Mouse (Mus musculus) testis, adult 2 months (tissue): ENCODE results near the gene Bricd5. TPM values are rescaled to one million over a fixed set of nuclear protein-coding genes. Genes with fewer than 3 reads are reported as not detected.
A peak's percentile ranks its signal among the peaks of the same experiment; 100 is the strongest.

Experiments
- H3K27ac ChIP-seq: fragments of 200-500 bp; 2 replicates; pipeline ENCODE4 v1.5.1; 2012; ENCODE audit warnings: low read depth, low read length; ENCODE audit not compliant: control insufficient read depth, insufficient read depth
- H3K27me3 ChIP-seq: fragments of 200-500 bp; 2 replicates; pipeline ENCODE4 v1.6.1; 2012; ENCODE audit warnings: mild to moderate bottlenecking, low read length, moderate library complexity; ENCODE audit not compliant: control insufficient read depth, insufficient read depth
- H3K36me3 ChIP-seq: fragments of 200-500 bp; 2 replicates; pipeline ENCODE4 v1.6.1; 2012; ENCODE audit warnings: mild to moderate bottlenecking, low read length; ENCODE audit not compliant: control insufficient read depth, insufficient read depth
- H3K4me1 ChIP-seq: fragments of 200-500 bp; 2 replicates; pipeline ENCODE4 v1.6.1; 2012; ENCODE audit warnings: low read length; ENCODE audit not compliant: control insufficient read depth, insufficient read depth
- H3K4me3 ChIP-seq: fragments of 200-500 bp; 2 replicates; pipeline ENCODE4 v1.5.1; 2012; ENCODE audit warnings: low read depth, mild to moderate bottlenecking, low read length, moderate library complexity, mixed read lengths; ENCODE audit not compliant: control insufficient read depth
- CTCF ChIP-seq: fragments of 200-500 bp; IDR thresholded peaks from 2 replicates; pipeline ENCODE4 v1.5.1; 2012; ENCODE audit warnings: low read depth, mild to moderate bottlenecking, inconsistent platforms, low read length, moderate library complexity; ENCODE audit not compliant: control insufficient read depth, insufficient read depth, insufficient replicate concordance
- POLR2A ChIP-seq: fragments of 200-500 bp; IDR thresholded peaks from 2 replicates; pipeline ENCODE4 v1.6.1; 2012; ENCODE audit warnings: low read depth, mild to moderate bottlenecking, inconsistent platforms, low read length, moderate library complexity; ENCODE audit not compliant: control insufficient read depth
- polyA plus RNA-seq: library from polyadenylated mRNA; depleted of rRNA; stranded (reverse); fragments of >200 nt; gene quantifications from 2 replicates; pipeline ENCODE4 v1.2.3, GENCODE M21; 2012

The Bricd5 gene
- polyA plus RNA-seq, 1 experiment = 7.9 TPM

DNA sequence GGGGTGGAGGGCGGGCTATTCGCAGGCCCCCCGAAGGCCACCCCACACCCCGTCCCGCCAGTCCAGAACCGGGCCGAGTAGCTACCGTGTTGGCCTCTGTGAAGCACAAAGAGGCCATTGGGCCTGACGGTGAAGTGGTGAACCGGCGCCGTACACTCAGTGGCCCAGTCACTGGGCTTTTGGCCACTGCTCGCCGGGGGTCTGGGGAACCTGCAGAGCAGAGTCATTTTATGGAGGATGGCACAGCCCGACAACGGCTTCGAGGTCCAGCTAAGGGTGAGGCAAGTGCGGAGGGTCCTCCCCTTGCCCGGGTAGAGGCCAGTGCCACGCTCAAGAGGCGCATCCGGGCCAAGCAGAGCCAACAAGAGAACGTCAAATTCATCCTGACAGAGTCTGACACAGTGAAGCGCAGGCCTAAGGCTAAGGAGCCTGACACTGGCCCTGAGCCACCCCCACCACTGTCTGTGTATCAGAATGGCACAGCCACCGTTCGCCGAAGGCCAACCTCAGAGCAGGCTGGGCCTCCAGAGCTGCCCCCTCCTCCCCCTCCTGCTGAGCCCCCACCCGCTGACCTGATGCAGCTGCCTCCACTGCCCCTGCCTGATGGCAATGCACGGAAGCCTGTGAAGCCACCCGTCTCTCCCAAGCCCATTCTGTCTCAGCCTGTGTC lies 31.7 kb downstream of the Bricd5 start:
- Histone ChIP-seq H3K4me3 (peak overlapping the region; percentile 7), H3K27ac (no peak overlapping the region), H3K27me3 (no peaks in the 10 kb centered on the region), H3K4me1 (peaks cover 3% of the 10 kb centered on the region; the same call in 1 of the 2 replicates), H3K36me3 (no peaks in the 10 kb centered on the region; the same call in 1 of the 2 replicates)
- TF ChIP-seq CTCF (no peak), POLR2A (no peak)

DNA sequence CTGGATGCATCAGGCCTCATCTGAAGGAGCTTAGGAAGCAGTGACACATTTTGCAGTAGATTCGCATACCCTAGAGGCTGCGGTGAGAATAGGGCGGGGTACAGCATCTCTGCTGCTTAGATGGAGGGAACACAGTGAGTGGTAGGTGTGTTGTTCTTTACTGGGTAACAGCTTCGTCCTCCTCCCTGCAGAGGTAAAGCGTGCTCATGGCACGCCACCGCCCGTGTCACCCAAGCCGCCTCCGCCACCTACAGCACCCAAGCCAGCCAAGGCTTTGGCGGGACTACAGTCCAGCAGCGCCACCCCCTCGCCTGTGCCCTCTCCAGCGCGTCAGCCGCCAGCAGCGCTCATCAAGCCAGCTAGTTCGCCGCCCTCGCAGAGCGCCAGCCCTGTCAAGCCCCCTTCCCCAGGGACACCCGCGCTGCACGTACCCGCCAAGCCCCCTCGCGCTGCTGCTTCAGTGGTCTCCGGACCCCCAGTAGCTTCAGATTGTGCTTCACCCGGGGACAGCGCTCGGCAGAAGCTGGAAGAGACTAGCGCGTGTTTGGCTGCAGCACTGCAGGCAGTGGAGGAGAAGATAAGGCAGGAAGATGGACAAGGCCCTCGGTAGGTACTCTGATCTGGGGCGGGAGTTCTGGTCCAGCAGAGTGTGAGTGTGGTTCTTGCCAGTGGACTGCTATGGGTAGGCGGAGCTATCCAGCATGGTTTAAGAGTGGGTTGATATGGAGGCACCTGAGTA lies 32.8 kb downstream of the Bricd5 start:
- Histone ChIP-seq H3K36me3 (no peaks in the 10 kb centered on the region; the same call in 1 of the 2 replicates), H3K4me1 (peaks cover 3% of the 10 kb centered on the region; the same call in 1 of the 2 replicates), H3K4me3 (no peak overlapping the region), H3K27me3 (no peaks in the 10 kb centered on the region), H3K27ac (no peak overlapping the region)
- TF ChIP-seq CTCF (no peak), POLR2A (no peak)

DNA sequence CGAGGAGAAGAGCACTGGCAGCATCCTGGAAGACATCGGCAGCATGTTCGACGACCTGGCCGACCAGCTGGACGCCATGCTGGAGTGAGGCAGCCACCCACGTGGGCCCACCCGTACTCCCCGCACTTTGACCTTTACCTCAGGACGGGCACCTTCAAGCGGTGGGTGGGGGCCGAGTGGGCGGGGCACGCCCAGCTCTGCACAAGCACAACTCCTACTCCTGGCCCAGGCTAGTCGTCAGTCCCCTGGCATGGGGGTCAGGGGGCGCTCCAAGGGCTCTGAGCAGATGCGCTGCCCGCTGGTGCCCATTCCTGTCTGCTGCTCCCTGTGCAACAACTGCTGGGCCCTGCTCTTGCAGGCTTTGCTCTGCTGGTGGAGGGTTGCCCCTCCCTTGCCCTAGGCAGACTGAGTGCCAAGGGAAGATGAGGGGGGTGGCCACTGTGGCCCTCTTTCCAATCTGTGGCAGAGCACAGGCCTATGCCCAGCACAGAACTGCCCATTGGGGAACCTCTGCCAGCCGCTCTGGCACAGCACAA lies 33.5 kb downstream of the Bricd5 start:
- TF ChIP-seq POLR2A (no peak), CTCF (no peak)
- H3K4me3 ChIP-seq = no peak overlapping the region
- H3K36me3 ChIP-seq = no peaks in the 10 kb centered on the region; the same call in 1 of the 2 replicates
- H3K27me3 ChIP-seq = no peaks in the 10 kb centered on the region
- H3K27ac ChIP-seq = no peak overlapping the region
- peaks cover 3% of the 10 kb centered on the region; the same call in 1 of the 2 replicates for H3K4me1 ChIP-seq

DNA sequence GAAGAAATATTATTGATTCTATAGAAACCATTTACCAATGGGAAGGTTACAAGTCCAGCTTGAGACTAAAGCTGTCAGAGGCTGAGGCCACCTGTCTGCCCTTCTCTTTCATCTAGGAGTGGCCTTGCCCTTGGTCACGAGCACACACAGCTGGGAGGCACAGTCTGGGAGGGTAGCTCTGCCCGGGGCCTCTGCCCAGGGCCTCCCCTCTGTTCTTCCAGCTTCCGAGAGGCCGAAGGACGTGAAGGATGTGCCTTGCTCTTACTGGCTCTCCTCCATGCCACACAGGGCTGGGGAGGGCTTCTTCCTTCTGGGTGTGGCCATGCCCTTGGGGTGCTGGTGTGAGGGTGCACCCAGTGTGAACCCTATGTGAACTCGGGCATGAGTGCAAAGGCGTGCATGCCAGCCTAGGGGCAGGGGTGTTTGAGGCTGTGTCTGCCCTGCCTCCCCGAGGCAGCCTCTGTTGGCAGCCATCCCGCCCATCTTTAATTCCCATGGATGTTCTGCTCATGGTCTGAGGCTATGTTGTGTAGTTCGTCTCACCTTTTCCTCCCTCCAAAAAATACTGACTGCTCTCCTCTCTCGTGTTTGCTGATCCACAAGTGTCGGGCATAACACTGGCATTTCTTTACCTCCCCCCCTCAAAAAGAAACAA lies 34.2 kb downstream of the Bricd5 start:
- Histone ChIP-seq H3K4me3 (no peak overlapping the region), H3K27ac (no peak overlapping the region), H3K27me3 (no peaks in the 10 kb centered on the region), H3K36me3 (no peaks in the 10 kb centered on the region; the same call in 1 of the 2 replicates), H3K4me1 (peaks cover 3% of the 10 kb centered on the region; the same call in 1 of the 2 replicates)
- TF ChIP-seq CTCF (no peak), POLR2A (no peak)

DNA sequence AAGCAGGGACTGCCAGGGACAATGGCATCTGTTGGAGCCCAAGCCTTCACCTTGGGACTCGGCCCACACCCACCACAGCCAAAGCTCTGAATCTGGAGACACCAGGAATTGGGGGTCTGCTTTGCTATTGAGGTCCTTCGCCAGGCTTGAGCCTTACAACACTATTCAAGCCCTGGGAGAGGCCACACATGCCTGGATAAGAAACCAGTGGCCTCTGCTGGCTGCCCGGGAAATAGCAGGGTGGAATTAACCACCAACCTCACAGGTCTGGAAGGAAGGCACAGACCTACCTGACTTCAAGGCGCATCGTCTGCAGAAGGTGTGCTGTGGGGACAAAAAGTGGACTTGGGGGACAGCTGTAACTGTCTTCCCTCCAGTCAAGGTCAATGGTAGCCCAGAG lies 39.9 kb downstream of the Bricd5 start:
- peak; percentile 60; the same call in 1 of the 2 replicates for TF ChIP-seq CTCF
- TF ChIP-seq POLR2A = no peak
- Histone ChIP-seq H3K4me3 (no peak overlapping the region), H3K4me1 (no peaks in the 10 kb centered on the region), H3K27me3 (no peaks in the 10 kb centered on the region), H3K27ac (no peak overlapping the region), H3K36me3 (peaks cover 1% of the 10 kb centered on the region)

DNA sequence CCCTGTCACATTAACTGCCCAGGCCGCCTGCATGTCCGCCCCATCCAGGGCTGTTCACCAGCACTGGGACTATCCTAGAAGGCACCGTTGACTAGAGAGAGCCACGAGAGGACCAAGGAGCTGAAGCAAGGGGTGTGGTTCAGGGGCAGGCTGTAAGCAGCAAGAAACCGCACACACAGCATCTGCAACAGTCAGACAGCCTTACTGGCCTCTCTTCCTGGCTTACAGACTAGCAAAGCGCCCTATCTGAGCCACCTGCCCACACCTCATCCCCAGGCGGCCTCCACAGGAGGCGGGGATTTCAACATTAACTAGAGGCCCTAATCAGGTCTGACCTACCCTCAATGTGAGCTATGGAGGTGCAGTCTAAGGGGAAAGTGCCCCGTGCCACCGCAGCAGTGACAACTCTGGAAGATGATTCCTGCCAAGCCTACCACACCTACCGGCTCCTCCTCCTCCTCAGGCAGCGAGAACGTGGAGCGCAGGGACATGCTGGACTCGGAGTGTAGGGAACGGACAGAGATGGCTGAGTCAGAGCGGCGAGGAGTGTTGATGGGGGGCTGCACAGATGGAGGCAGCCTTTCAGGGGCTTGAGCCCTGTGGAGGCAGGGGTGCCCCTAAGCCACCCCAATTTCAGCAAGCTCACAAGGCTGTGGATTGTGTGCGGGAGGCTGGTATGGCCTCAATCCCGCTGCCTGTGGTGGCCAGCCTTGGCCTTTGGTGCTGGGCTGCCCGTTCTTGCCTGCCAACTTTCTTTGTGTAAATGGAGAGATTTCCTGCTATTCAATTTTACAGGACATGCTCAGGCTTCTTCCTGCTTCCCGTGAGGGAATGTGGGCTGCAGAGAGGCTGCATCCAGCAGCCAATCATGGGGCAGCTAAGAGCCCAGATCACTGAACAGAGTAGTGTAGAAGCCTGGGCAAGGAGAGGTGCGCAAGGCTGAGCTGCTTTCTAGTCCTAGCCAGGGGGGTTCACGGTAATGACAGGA lies 40.9 kb downstream of the Bricd5 start:
- Histone ChIP-seq H3K36me3 (peaks cover 1% of the 10 kb centered on the region), H3K27ac (no peak overlapping the region), H3K4me1 (no peaks in the 10 kb centered on the region), H3K4me3 (no peak overlapping the region), H3K27me3 (no peaks in the 10 kb centered on the region)
- TF ChIP-seq POLR2A (no peak), CTCF (no peak)
